Mouse (Mus musculus): ENCODE measurements around the gene Zswim1.

DNA sequence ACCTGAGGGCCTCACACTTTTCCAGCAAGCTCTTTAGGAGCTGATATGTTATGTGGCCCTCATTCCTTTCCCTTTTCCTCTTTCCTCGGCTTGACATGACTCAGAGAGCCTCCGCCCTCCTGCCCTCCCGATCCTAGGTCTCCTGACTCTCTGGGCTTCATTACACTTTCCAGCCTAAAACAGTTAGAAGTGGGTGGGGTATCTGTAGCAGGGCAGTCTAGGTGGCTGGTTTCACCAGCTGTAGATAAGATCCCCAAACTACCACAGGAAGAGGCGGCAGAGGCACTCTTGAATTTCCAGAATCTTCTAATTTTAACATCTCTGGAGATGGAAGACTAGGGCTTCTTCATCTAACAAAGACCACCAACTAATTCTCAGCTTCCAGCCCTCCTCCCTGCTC is 42.1 kb downstream of the Zswim1 start:
- no peak for TF ChIP-seq CTCF (IDR thresholded peaks at IDR 0.05; ENCODE audit: borderline replicate concordance, extremely low read depth, insufficient read depth, insufficient read length)
- TF ChIP-seq POLR2A (IDR thresholded peaks at IDR 0.05; ENCODE audit: borderline replicate concordance, extremely low read depth, insufficient read depth, insufficient read length, poor library complexity, severe bottlenecking) = no peak
